Mouse (Mus musculus): ENCODE measurements around the gene Ptges2.

Ptges2 gene

GRCm38 (mm10) chr2:32418430-32419151 lies 22.9 kb downstream of the Ptges2 start:
- no peak for DNase-seq

GRCm38 (mm10) chr2:32419359-32419758 lies 23.7 kb downstream of the Ptges2 start:
- DNase-seq: no peak

- no peak for DNase-seq
These were observed 24.4 kb downstream of the Ptges2 start for GRCm38 (mm10) chr2:32420066-32420608.

- DNase-seq: no peak
These were observed 25.0 kb downstream of the Ptges2 start for GRCm38 (mm10) chr2:32420647-32421046.

GRCm38 (mm10) chr2:32421851-32422251 lies 26.2 kb downstream of the Ptges2 start:
- no peak for DNase-seq

GRCm38 (mm10) chr2:32423481-32424331 lies 28.0 kb downstream of the Ptges2 start:
- peak; percentile 94 for DNase-seq

GRCm38 (mm10) chr2:32424796-32425195 lies 29.1 kb downstream of the Ptges2 start:
- DNase-seq: no peak

GRCm38 (mm10) chr2:32425568-32425967 lies 29.9 kb downstream of the Ptges2 start:
- DNase-seq: no peak

- DNase-seq: no peak
These were observed 30.4 kb downstream of the Ptges2 start for GRCm38 (mm10) chr2:32426141-32426540.

- no peak for DNase-seq
These were observed 32.0 kb downstream of the Ptges2 start for GRCm38 (mm10) chr2:32427720-32428119.

GRCm38 (mm10) chr2:32428262-32428722 lies 32.6 kb downstream of the Ptges2 start:
- DNase-seq: no peak

GRCm38 (mm10) chr2:32429215-32429891 lies 33.7 kb downstream of the Ptges2 start:
- DNase-seq: no peak

GRCm38 (mm10) chr2:32430701-32431676 lies 35.3 kb downstream of the Ptges2 start:
- DNase-seq: peak; percentile 94

GRCm38 (mm10) chr2:32436686-32437372 lies 41.1 kb downstream of the Ptges2 start:
- DNase-seq: peak; percentile 34

GRCm38 (mm10) chr2:32437612-32438166 lies 42.0 kb downstream of the Ptges2 start:
- no peak for DNase-seq

- DNase-seq: no peak
These were observed 43.0 kb downstream of the Ptges2 start for GRCm38 (mm10) chr2:32438733-32439132.

- no peak for DNase-seq
These were observed 43.5 kb downstream of the Ptges2 start for GRCm38 (mm10) chr2:32439177-32439576.

GRCm38 (mm10) chr2:32440164-32440563 lies 44.5 kb downstream of the Ptges2 start:
- DNase-seq: no peak

GRCm38 (mm10) chr2:32440632-32441031 lies 44.9 kb downstream of the Ptges2 start:
- DNase-seq: no peak

- DNase-seq: no peak
These were observed 45.9 kb downstream of the Ptges2 start for GRCm38 (mm10) chr2:32441550-32441949.

- no peak for DNase-seq
These were observed 49.8 kb downstream of the Ptges2 start for GRCm38 (mm10) chr2:32445535-32445934.
